Mouse (Mus musculus): Measurements from ENCODE around the gene Dcun1d4. TPM values are rescaled to one million over a fixed set of nuclear protein-coding genes. Genes with fewer than 3 reads are reported as not detected.

The Dcun1d4 gene
- total and polyA plus RNA-seq, 2 experiments from 2014 or later = 28.2 to 42.4 TPM

DNA sequence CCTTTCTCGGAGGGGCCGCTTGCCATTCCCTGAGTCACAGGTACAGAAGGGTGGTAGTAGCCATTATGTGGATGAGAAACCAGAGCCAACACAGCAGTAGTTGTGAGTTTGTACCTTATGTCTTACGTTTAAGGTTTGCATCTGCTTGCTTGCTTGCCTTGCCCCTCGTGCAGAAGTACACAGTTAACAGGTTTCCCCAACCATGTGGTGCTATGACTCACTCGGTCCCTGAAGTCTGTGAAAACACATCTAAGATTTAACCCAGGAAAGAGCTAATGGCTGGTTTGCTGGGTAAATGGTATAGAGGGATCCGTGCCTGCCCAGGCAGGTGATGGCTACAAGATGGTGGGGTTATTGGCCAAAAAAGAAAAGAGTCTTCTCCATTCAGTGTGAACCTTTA is 78.0 kb downstream of the Dcun1d4 start:
- DNase-seq (no peak), ATAC-seq (no peak; the same call in 1 of the 2 replicates)
- H3K4me1 ChIP-seq (ENCODE audit: insufficient read depth) = no peaks in the 10 kb centered on the region
- H3K9ac ChIP-seq = no peak overlapping the region
- WGBS = 93% methylated on average over 6 of the region's 6 CpGs
- TF ChIP-seq CTCF (IDR thresholded peaks at IDR 0.05; ENCODE audit: low read depth) = no peak
- no peaks in the 10 kb centered on the region for H3K27me3 ChIP-seq (ENCODE audit: insufficient read depth, low read length)
- H3K9me3 ChIP-seq (ENCODE audit: low read length) = no peaks in the 10 kb centered on the region
- H3K27ac ChIP-seq (ENCODE audit: low read depth, low read length) = no peak overlapping the region
- no peak overlapping the region for H3K4me2 ChIP-seq (ENCODE audit: low read depth)
- no peak overlapping the region for H3K4me3 ChIP-seq (ENCODE audit: low read depth, low read length)
- peaks cover 24% of the 10 kb centered on the region for H3K36me3 ChIP-seq (ENCODE audit: insufficient read depth)

DNA sequence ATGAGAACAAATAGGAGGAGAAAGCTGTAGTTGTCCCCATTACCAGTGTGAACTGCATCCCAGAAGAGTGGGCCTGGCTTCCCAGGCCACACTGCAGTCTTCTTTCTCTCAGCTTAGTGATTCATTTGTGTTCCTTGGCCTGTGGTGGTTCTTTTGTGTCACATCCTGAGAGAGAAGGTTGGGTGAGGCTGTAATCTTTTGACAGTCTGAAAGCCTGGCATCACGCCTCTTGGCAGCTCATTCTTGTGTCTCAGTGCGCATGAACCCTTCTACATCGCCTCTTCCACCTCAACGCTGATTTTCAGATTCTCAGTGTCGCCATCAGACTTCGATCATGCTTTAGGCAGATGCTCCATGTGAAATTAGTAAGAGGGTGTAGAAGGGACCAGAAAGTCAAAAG is 83.2 kb downstream of the Dcun1d4 start:
- Histone ChIP-seq H3K27ac (ENCODE audit: low read depth, low read length) (no peak overlapping the region), H3K9me3 (ENCODE audit: low read length) (no peaks in the 10 kb centered on the region), H3K36me3 (ENCODE audit: insufficient read depth) (peaks cover 6% of the 10 kb centered on the region), H3K4me1 (ENCODE audit: insufficient read depth) (no peaks in the 10 kb centered on the region), H3K4me3 (ENCODE audit: low read depth, low read length) (no peak overlapping the region), H3K9ac (no peak overlapping the region), H3K4me2 (ENCODE audit: low read depth) (no peak overlapping the region), H3K27me3 (ENCODE audit: insufficient read depth, low read length) (no peaks in the 10 kb centered on the region)
- no peak for DNase-seq
- WGBS = 80% methylated on average over 6 of the region's 6 CpGs
- ATAC-seq = no peak
- no peak for TF ChIP-seq CTCF (IDR thresholded peaks at IDR 0.05; ENCODE audit: low read depth)

- Histone ChIP-seq H3K27me3 (ENCODE audit: insufficient read depth, low read length) (no peaks in the 10 kb centered on the region), H3K4me2 (ENCODE audit: low read depth) (no peak overlapping the region), H3K36me3 (ENCODE audit: insufficient read depth) (no peaks in the 10 kb centered on the region), H3K9ac (no peak overlapping the region), H3K4me3 (ENCODE audit: low read depth, low read length) (no peak overlapping the region), H3K9me3 (ENCODE audit: low read length) (no peaks in the 10 kb centered on the region), H3K27ac (ENCODE audit: low read depth, low read length) (no peak overlapping the region), H3K4me1 (ENCODE audit: insufficient read depth) (no peaks in the 10 kb centered on the region)
- 80% methylated on average over 5 of the region's 5 CpGs for WGBS
- ATAC-seq = no peak
- DNase-seq = no peak
- TF ChIP-seq CTCF (IDR thresholded peaks at IDR 0.05; ENCODE audit: low read depth) = no peak
Observed at GRCm38 (mm10) chr5:73566119-73566518, 85.3 kb downstream of the Dcun1d4 start.

DNA sequence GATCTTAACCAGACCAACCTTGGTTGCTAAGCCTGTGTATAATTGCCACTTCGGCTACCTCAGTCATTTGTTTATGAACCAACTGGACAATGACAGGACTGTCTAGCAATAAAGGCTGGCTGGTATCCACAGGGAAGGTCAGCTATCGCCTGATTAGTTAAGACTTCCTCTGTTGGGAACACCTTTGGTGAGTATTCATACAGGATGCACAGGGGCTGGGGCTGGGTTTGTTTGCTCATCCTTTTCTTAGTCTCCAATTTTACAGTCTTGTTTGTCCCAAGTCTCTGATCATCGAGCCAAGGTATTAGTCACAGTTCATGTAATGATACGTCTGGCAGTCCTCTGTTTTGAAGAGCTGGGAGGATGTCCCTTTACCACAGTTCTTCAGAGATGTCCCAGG is 86.1 kb downstream of the Dcun1d4 start:
- Histone ChIP-seq H3K27me3 (ENCODE audit: insufficient read depth, low read length) (no peaks in the 10 kb centered on the region), H3K4me3 (ENCODE audit: low read depth, low read length) (no peak overlapping the region), H3K9ac (no peak overlapping the region), H3K4me1 (ENCODE audit: insufficient read depth) (no peaks in the 10 kb centered on the region), H3K27ac (ENCODE audit: low read depth, low read length) (no peak overlapping the region), H3K4me2 (ENCODE audit: low read depth) (no peak overlapping the region), H3K9me3 (ENCODE audit: low read length) (no peaks in the 10 kb centered on the region), H3K36me3 (ENCODE audit: insufficient read depth) (no peaks in the 10 kb centered on the region)
- 84% methylated on average over 4 of the region's 4 CpGs for WGBS
- ATAC-seq (no peak), DNase-seq (no peak)
- TF ChIP-seq CTCF (IDR thresholded peaks at IDR 0.05; ENCODE audit: low read depth) = no peak

GRCm38 (mm10) chr5:73569181-73569580 is 88.4 kb downstream of the Dcun1d4 start:
- no peak for ATAC-seq
- no peak for DNase-seq
- Histone ChIP-seq H3K4me3 (ENCODE audit: low read depth, low read length) (no peak overlapping the region), H3K9me3 (ENCODE audit: low read length) (no peaks in the 10 kb centered on the region), H3K4me2 (ENCODE audit: low read depth) (no peak overlapping the region), H3K36me3 (ENCODE audit: insufficient read depth) (no peaks in the 10 kb centered on the region), H3K27me3 (ENCODE audit: insufficient read depth, low read length) (no peaks in the 10 kb centered on the region), H3K27ac (ENCODE audit: low read depth, low read length) (no peak overlapping the region), H3K9ac (no peak overlapping the region), H3K4me1 (ENCODE audit: insufficient read depth) (no peaks in the 10 kb centered on the region)
- TF ChIP-seq CTCF (IDR thresholded peaks at IDR 0.05; ENCODE audit: low read depth) = no peak
- 86% methylated on average over 5 of the region's 5 CpGs for WGBS

- H3K36me3 ChIP-seq (ENCODE audit: insufficient read depth) = no peaks in the 10 kb centered on the region
- 0 out of 2 replicates have a peak, but pooled peaks cover 6% of the 10 kb centered on the region for H3K4me1 ChIP-seq (ENCODE audit: insufficient read depth)
- no peaks in the 10 kb centered on the region for H3K9me3 ChIP-seq (ENCODE audit: low read length)
- ATAC-seq (no peak), DNase-seq (no peak)
- no peak overlapping the region for H3K27ac ChIP-seq (ENCODE audit: low read depth, low read length)
- H3K27me3 ChIP-seq (ENCODE audit: insufficient read depth, low read length) = no peaks in the 10 kb centered on the region
- TF ChIP-seq CTCF (IDR thresholded peaks at IDR 0.05; ENCODE audit: low read depth) = no peak
- H3K4me3 ChIP-seq (ENCODE audit: low read depth, low read length) = no peak overlapping the region
- no peak overlapping the region for H3K4me2 ChIP-seq (ENCODE audit: low read depth)
- WGBS = 94% methylated on average over 6 of the region's 6 CpGs
- no peak overlapping the region for H3K9ac ChIP-seq
Observed at GRCm38 (mm10) chr5:73571395-73572156, 90.8 kb downstream of the Dcun1d4 start.

- Histone ChIP-seq H3K27ac (ENCODE audit: low read depth, low read length) (no peak overlapping the region), H3K4me2 (ENCODE audit: low read depth) (no peak overlapping the region), H3K36me3 (ENCODE audit: insufficient read depth) (no peaks in the 10 kb centered on the region), H3K9ac (no peak overlapping the region), H3K9me3 (ENCODE audit: low read length) (no peaks in the 10 kb centered on the region), H3K27me3 (ENCODE audit: insufficient read depth, low read length) (no peaks in the 10 kb centered on the region), H3K4me3 (ENCODE audit: low read depth, low read length) (no peak overlapping the region), H3K4me1 (ENCODE audit: insufficient read depth) (peaks cover 8% of the 10 kb centered on the region; the same call in 1 of the 2 replicates)
- ATAC-seq (no peak), DNase-seq (no peak)
- 76% methylated on average over 2 of the region's 2 CpGs for WGBS
- TF ChIP-seq CTCF (IDR thresholded peaks at IDR 0.05; ENCODE audit: low read depth) = no peak
Observed at GRCm38 (mm10) chr5:73572846-73573245, 92.0 kb downstream of the Dcun1d4 start.
